Mouse (Mus musculus): ENCODE data around the gene Spred1. TPM values are rescaled to one million over a fixed set of nuclear protein-coding genes. Genes with fewer than 3 reads are reported as not detected.
"Not testable (repeated sequence)": the region's sequence is repeated elsewhere in the genome, so short reads cannot be mapped to it uniquely, and the experiment has no call there.

Spred1 gene
- total RNA-seq, 2 experiments from 2014 or later = 111 to 112 TPM

GRCm38 (mm10) chr2:117119291-117120245, 1.6 kb upstream of the Spred1 start:
- DNase-seq (ENCODE audit: low spot score in 2 of 2) = peak; percentile 67 to 92

GRCm38 (mm10) chr2:117120246-117121211, 645 bp upstream of the Spred1 start:
- DNase-seq (ENCODE audit: low spot score in 2 of 2) = peak; percentile 86 to 95

GRCm38 (mm10) chr2:117121984-117122605, 921 bp downstream of the Spred1 start:
- DNase-seq (ENCODE audit: low spot score in 2 of 2) = no peak

GRCm38 (mm10) chr2:117122701-117123337, 1.6 kb downstream of the Spred1 start:
- peak in 1 of 2 experiments; percentile 63 for DNase-seq (ENCODE audit: low spot score in 2 of 2)

- no peak for DNase-seq (ENCODE audit: low spot score in 2 of 2)
Observed at GRCm38 (mm10) chr2:117123701-117124100, 2.5 kb downstream of the Spred1 start.

GRCm38 (mm10) chr2:117124839-117125238, 3.7 kb downstream of the Spred1 start:
- no peak for DNase-seq (ENCODE audit: low spot score in 2 of 2)

GRCm38 (mm10) chr2:117129156-117129555, 8.0 kb downstream of the Spred1 start:
- no peak for DNase-seq (ENCODE audit: low spot score in 2 of 2)

- not testable (repeated sequence) for DNase-seq (ENCODE audit: low spot score in 2 of 2)
Observed at GRCm38 (mm10) chr2:117131041-117131440, 9.9 kb downstream of the Spred1 start.

- DNase-seq (ENCODE audit: low spot score in 2 of 2) = no peak
Observed at GRCm38 (mm10) chr2:117131910-117132309, 10.7 kb downstream of the Spred1 start.

- DNase-seq (ENCODE audit: low spot score in 2 of 2) = peak in 1 of 2 experiments; percentile 33
Observed at GRCm38 (mm10) chr2:117133541-117133940, 12.4 kb downstream of the Spred1 start.

- no peak for DNase-seq (ENCODE audit: low spot score in 2 of 2)
Observed at GRCm38 (mm10) chr2:117137751-117138150, 16.6 kb downstream of the Spred1 start.

- no peak for DNase-seq (ENCODE audit: low spot score in 2 of 2)
Observed at GRCm38 (mm10) chr2:117138932-117139331, 17.8 kb downstream of the Spred1 start.

- no peak for DNase-seq (ENCODE audit: low spot score in 2 of 2)
Observed at GRCm38 (mm10) chr2:117139977-117140376, 18.8 kb downstream of the Spred1 start.

GRCm38 (mm10) chr2:117143106-117143505, 21.9 kb downstream of the Spred1 start:
- no peak for DNase-seq (ENCODE audit: low spot score in 2 of 2)

GRCm38 (mm10) chr2:117146026-117146425, 24.9 kb downstream of the Spred1 start:
- DNase-seq (ENCODE audit: low spot score in 2 of 2) = no peak

- no peak for DNase-seq (ENCODE audit: low spot score in 2 of 2)
Observed at GRCm38 (mm10) chr2:117146617-117147016, 25.4 kb downstream of the Spred1 start.

GRCm38 (mm10) chr2:117152161-117152560, 31.0 kb downstream of the Spred1 start:
- no peak for DNase-seq (ENCODE audit: low spot score in 2 of 2)

GRCm38 (mm10) chr2:117168379-117168778, 47.2 kb downstream of the Spred1 start:
- no peak for DNase-seq (ENCODE audit: low spot score in 2 of 2)

- no peak for DNase-seq (ENCODE audit: low spot score in 2 of 2)
Observed at GRCm38 (mm10) chr2:117169037-117169436, 47.9 kb downstream of the Spred1 start.

- peak in 1 of 2 experiments; percentile 30 for DNase-seq (ENCODE audit: low spot score in 2 of 2)
Observed at GRCm38 (mm10) chr2:117172981-117173380, 51.8 kb downstream of the Spred1 start.

- DNase-seq (ENCODE audit: low spot score in 2 of 2) = no peak
Observed at GRCm38 (mm10) chr2:117176066-117176465, 54.9 kb downstream of the Spred1 start.

Measured in layer of hippocampus, adult 18-20 months (tissue).